Mouse (Mus musculus): Measurements from ENCODE around the gene Sgip1. TPM values are rescaled to one million over a fixed set of nuclear protein-coding genes. Genes with fewer than 3 reads are reported as not detected.

The Sgip1 gene
- total and polyA plus RNA-seq, 3 experiments = 0.33 TPM; not detected in 2

DNA sequence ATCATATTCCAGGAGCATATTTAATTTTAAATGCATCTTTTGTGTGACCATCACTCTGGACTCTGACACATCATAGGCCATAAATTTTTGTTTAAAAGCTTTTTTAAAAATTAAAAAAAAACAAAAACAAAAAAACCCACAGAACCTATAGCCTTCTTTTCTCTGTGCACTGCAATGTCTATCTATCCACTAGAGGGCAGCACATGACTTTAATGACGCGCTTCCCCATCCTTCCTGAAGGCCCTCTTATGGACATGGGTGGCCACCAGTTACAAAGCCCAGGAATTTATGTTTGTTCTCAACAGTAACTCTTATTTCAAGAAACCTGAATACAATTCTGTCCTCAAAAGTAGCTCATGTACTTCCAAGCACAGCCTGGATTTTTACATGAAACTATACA is 245.8 kb downstream of the Sgip1 start:
- no peaks in the 10 kb centered on the region for H3K9me3 ChIP-seq (replicated peaks)
- peak; percentile 62; the same call in 1 of the 2 replicates for ATAC-seq (ENCODE audit: extremely low read depth, insufficient number of reproducible peaks, low FRiP score, poor library complexity, severe bottlenecking)
- TF ChIP-seq GATA1 (IDR thresholded peaks at IDR 0.05; ENCODE audit: borderline replicate concordance, low read length) (no peak), CTCF (IDR thresholded peaks at IDR 0.05; ENCODE audit: low read depth, low read length) (no peak), GATA2 (IDR thresholded peaks at IDR 0.05; ENCODE audit: borderline replicate concordance, low read depth, low read length) (no peak), TAL1 (conservative IDR thresholded peaks at IDR 0.05; ENCODE audit: low read depth, low read length) (no peak)
- no peak overlapping the region for H3K4me3 ChIP-seq (ENCODE audit: low read depth, low read length)
- H3K27me3 ChIP-seq (ENCODE audit: insufficient read depth, low read length) = peaks cover 2% of the 10 kb centered on the region; the same call in 1 of the 2 replicates
- DNase-seq (ENCODE audit: low spot score) = peak; percentile 21
- no peaks in the 10 kb centered on the region for H3K36me3 ChIP-seq (replicated peaks)
- H3K4me1 ChIP-seq (ENCODE audit: insufficient read depth, low read depth, low read length) = no peaks in the 10 kb centered on the region

DNA sequence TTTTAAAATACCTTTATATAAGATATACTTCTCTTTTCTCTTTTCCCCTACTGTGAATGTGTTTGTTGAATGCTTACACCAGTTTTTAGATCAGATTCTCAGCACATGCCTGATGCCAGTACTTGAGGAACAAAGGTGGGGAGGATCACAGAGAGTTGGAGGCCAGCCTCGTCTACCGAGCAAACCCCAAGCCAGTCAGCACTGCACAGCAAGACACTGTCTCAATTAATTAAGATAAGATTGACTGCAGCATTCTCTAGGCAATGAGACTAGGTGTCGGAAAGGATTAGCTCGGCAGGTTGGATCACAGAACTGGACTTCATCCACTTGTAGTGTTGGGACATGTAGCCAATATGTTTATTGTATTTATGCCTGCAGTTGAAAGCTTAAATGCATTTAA is 246.2 kb downstream of the Sgip1 start:
- ATAC-seq (ENCODE audit: extremely low read depth, insufficient number of reproducible peaks, low FRiP score, poor library complexity, severe bottlenecking) (no peak), DNase-seq (ENCODE audit: low spot score) (no peak)
- Histone ChIP-seq H3K36me3 (replicated peaks) (no peaks in the 10 kb centered on the region), H3K4me3 (ENCODE audit: low read depth, low read length) (no peak overlapping the region), H3K27me3 (ENCODE audit: insufficient read depth, low read length) (peaks cover 2% of the 10 kb centered on the region; the same call in 1 of the 2 replicates), H3K9me3 (replicated peaks) (no peaks in the 10 kb centered on the region), H3K4me1 (ENCODE audit: insufficient read depth, low read depth, low read length) (no peaks in the 10 kb centered on the region)
- TF ChIP-seq TAL1 (conservative IDR thresholded peaks at IDR 0.05; ENCODE audit: low read depth, low read length) (no peak), POLR2AphosphoS5 (IDR thresholded peaks at IDR 0.05; ENCODE audit: insufficient replicate concordance, low read depth, low read length) (no peak), GATA2 (IDR thresholded peaks at IDR 0.05; ENCODE audit: borderline replicate concordance, low read depth, low read length) (no peak), GATA1 (IDR thresholded peaks at IDR 0.05; ENCODE audit: borderline replicate concordance, low read length) (no peak), CTCF (IDR thresholded peaks at IDR 0.05; ENCODE audit: low read depth, low read length) (no peak)

- no peaks in the 10 kb centered on the region for H3K9me3 ChIP-seq (replicated peaks)
- no peak overlapping the region for H3K4me3 ChIP-seq (ENCODE audit: low read depth, low read length)
- no peaks in the 10 kb centered on the region for H3K36me3 ChIP-seq (replicated peaks)
- no peak for TF ChIP-seq GATA1 (IDR thresholded peaks at IDR 0.05; ENCODE audit: borderline replicate concordance, low read length)
- no peak for TF ChIP-seq POLR2AphosphoS5 (IDR thresholded peaks at IDR 0.05; ENCODE audit: insufficient replicate concordance, low read depth, low read length)
- TF ChIP-seq CTCF (IDR thresholded peaks at IDR 0.05; ENCODE audit: low read depth, low read length) = no peak
- no peak for TF ChIP-seq TAL1 (conservative IDR thresholded peaks at IDR 0.05; ENCODE audit: low read depth, low read length)
- no peak for TF ChIP-seq GATA2 (IDR thresholded peaks at IDR 0.05; ENCODE audit: borderline replicate concordance, low read depth, low read length)
- H3K27me3 ChIP-seq (ENCODE audit: insufficient read depth, low read length) = peaks cover 2% of the 10 kb centered on the region; the same call in 1 of the 2 replicates
- DNase-seq (ENCODE audit: low spot score) (no peak), ATAC-seq (ENCODE audit: extremely low read depth, insufficient number of reproducible peaks, low FRiP score, poor library complexity, severe bottlenecking) (no peak)
- H3K4me1 ChIP-seq (ENCODE audit: insufficient read depth, low read depth, low read length) = no peaks in the 10 kb centered on the region
Observed at GRCm38 (mm10) chr4:102987756-102988155, 246.7 kb downstream of the Sgip1 start.

DNA sequence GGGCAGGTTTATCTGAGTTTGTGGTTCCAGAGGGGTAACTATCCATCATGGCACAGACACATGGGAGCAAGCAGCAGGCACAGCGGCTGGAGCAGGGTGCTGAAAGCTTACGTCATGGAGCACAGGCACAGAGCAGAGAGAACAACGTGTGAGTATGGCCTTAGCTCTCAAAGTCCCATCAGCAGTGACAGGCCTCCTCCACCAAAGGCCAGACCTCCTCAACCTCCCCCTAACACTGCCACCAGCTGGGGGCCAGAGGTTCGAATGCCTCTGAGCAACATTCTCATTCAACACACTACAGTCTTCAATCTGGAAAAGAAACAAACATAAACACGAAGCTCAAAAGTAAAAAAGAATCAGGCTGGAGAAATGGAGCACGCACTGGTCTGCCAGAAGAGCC is 247.4 kb downstream of the Sgip1 start:
- Histone ChIP-seq H3K27me3 (ENCODE audit: insufficient read depth, low read length) (peaks cover 2% of the 10 kb centered on the region; the same call in 1 of the 2 replicates), H3K9me3 (replicated peaks) (no peaks in the 10 kb centered on the region), H3K36me3 (replicated peaks) (no peaks in the 10 kb centered on the region), H3K4me3 (ENCODE audit: low read depth, low read length) (no peak overlapping the region), H3K4me1 (ENCODE audit: insufficient read depth, low read depth, low read length) (no peaks in the 10 kb centered on the region)
- DNase-seq (ENCODE audit: low spot score) (no peak), ATAC-seq (ENCODE audit: extremely low read depth, insufficient number of reproducible peaks, low FRiP score, poor library complexity, severe bottlenecking) (no peak)
- TF ChIP-seq CTCF (IDR thresholded peaks at IDR 0.05; ENCODE audit: low read depth, low read length) (no peak), TAL1 (conservative IDR thresholded peaks at IDR 0.05; ENCODE audit: low read depth, low read length) (no peak), POLR2AphosphoS5 (IDR thresholded peaks at IDR 0.05; ENCODE audit: insufficient replicate concordance, low read depth, low read length) (no peak), GATA1 (IDR thresholded peaks at IDR 0.05; ENCODE audit: borderline replicate concordance, low read length) (no peak)

DNA sequence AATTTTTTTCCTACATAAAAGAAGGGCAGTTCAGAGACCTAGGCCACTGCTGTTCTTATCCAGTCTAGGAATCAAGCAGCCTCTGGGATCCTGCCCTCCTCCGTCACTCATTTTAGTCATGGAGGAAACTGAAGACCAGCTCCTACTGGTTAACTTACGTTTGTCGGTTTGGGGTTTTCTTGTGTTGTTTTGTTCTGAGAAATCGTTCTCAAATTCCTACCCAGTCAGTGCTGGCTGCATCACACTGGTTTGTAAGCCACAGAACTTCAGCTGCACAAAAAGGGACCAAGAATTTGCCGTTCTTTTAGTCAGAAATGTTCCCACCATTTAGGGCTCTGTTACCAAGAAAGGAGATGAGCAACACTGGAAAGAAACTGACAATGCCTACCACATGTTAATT is 248.3 kb downstream of the Sgip1 start:
- ATAC-seq (ENCODE audit: extremely low read depth, insufficient number of reproducible peaks, low FRiP score, poor library complexity, severe bottlenecking) = no peak
- Histone ChIP-seq H3K4me3 (ENCODE audit: low read depth, low read length) (no peak overlapping the region), H3K27me3 (ENCODE audit: insufficient read depth, low read length) (peaks cover 2% of the 10 kb centered on the region; the same call in 1 of the 2 replicates), H3K36me3 (replicated peaks) (no peaks in the 10 kb centered on the region), H3K4me1 (ENCODE audit: insufficient read depth, low read depth, low read length) (no peaks in the 10 kb centered on the region), H3K9me3 (replicated peaks) (no peaks in the 10 kb centered on the region)
- no peak for DNase-seq (ENCODE audit: low spot score)
- no peak for TF ChIP-seq CTCF (IDR thresholded peaks at IDR 0.05; ENCODE audit: low read depth, low read length)
- TF ChIP-seq GATA2 (IDR thresholded peaks at IDR 0.05; ENCODE audit: borderline replicate concordance, low read depth, low read length) = no peak
- no peak for TF ChIP-seq POLR2AphosphoS5 (IDR thresholded peaks at IDR 0.05; ENCODE audit: insufficient replicate concordance, low read depth, low read length)

- no peaks in the 10 kb centered on the region for H3K4me1 ChIP-seq (ENCODE audit: insufficient read depth, low read depth, low read length)
- ATAC-seq (ENCODE audit: extremely low read depth, insufficient number of reproducible peaks, low FRiP score, poor library complexity, severe bottlenecking) = no peak
- no peak for DNase-seq (ENCODE audit: low spot score)
- no peaks in the 10 kb centered on the region for H3K36me3 ChIP-seq (replicated peaks)
- H3K4me3 ChIP-seq (ENCODE audit: low read depth, low read length) = no peak overlapping the region
- H3K27me3 ChIP-seq (ENCODE audit: insufficient read depth, low read length) = peaks cover 2% of the 10 kb centered on the region; the same call in 1 of the 2 replicates
- no peaks in the 10 kb centered on the region for H3K9me3 ChIP-seq (replicated peaks)
- TF ChIP-seq CTCF (IDR thresholded peaks at IDR 0.05; ENCODE audit: low read depth, low read length) (no peak), TAL1 (conservative IDR thresholded peaks at IDR 0.05; ENCODE audit: low read depth, low read length) (no peak), GATA2 (IDR thresholded peaks at IDR 0.05; ENCODE audit: borderline replicate concordance, low read depth, low read length) (no peak), GATA1 (IDR thresholded peaks at IDR 0.05; ENCODE audit: borderline replicate concordance, low read length) (no peak), POLR2AphosphoS5 (IDR thresholded peaks at IDR 0.05; ENCODE audit: insufficient replicate concordance, low read depth, low read length) (no peak)
Observed at GRCm38 (mm10) chr4:102990016-102990415, 248.9 kb downstream of the Sgip1 start.
